Mouse (Mus musculus) kidney, embryonic 14.5 days (tissue): ENCODE data around the gene Nppb. TPM values are rescaled to one million over a fixed set of nuclear protein-coding genes. Genes with fewer than 3 reads are reported as not detected.
A peak's percentile ranks its signal among the peaks of the same experiment; 100 is the strongest.

Experiments
- ATAC-seq: fragments of 200-750 bp; cut with Nextera tagmentation; 2 replicates; pipeline ENCODE4 v1.8.0; 2017; ENCODE audit warnings: moderate number of reproducible peaks, mild to moderate bottlenecking, moderate TSS enrichment, moderate library complexity; ENCODE audit not compliant: low FRiP score, low TSS enrichment
- H3K27ac ChIP-seq: fragments of 300-500 bp; sonication (generic); 2 replicates; pipeline ENCODE4 v1.5.1; 2014; ENCODE audit warnings: low read depth, mild to moderate bottlenecking, low read length, moderate library complexity, mixed read lengths
- H3K27me3 ChIP-seq: fragments of 300-500 bp; sonication (generic); 2 replicates; pipeline ENCODE4 v1.6.1; 2014; ENCODE audit warnings: mild to moderate bottlenecking, low read length; ENCODE audit not compliant: control insufficient read depth, insufficient read depth
- H3K36me3 ChIP-seq: fragments of 300-500 bp; sonication (generic); 2 replicates; pipeline ENCODE4 v1.6.1; 2014; ENCODE audit warnings: low read length, mixed read lengths; ENCODE audit not compliant: control insufficient read depth, insufficient read depth
- H3K4me1 ChIP-seq: fragments of 300-500 bp; sonication (generic); 2 replicates; pipeline ENCODE4 v1.6.1; 2014; ENCODE audit warnings: low read length, mixed read lengths; ENCODE audit not compliant: control insufficient read depth, insufficient read depth
- H3K4me2 ChIP-seq: fragments of 300-500 bp; sonication (generic); replicated peaks from 2 replicates; pipeline ENCODE4 v1.6.1; 2014; ENCODE audit warnings: low read depth, mild to moderate bottlenecking, low read length
- H3K4me3 ChIP-seq: fragments of 300-500 bp; sonication (generic); 2 replicates; pipeline ENCODE4 v1.5.1; 2014; ENCODE audit warnings: mild to moderate bottlenecking, low read length
- H3K9ac ChIP-seq: fragments of 300-500 bp; sonication (generic); 2 replicates; pipeline ENCODE4 v1.6.1; 2014; ENCODE audit warnings: low read depth, mild to moderate bottlenecking, low read length, moderate library complexity
- H3K9me3 ChIP-seq: fragments of 300-500 bp; sonication (generic); 2 replicates; pipeline ENCODE4 v1.6.1; 2016; ENCODE audit warnings: low read length; ENCODE audit not compliant: control insufficient read depth
- whole genome bisulfite sequencing: fragments of 180-500 bp; shearing (Covaris S2); extraction: QIAGEN DNeasy Blood & Tissue Kit; methylation state at CpG from one replicate; pipeline ENCODE4 v1.1.7; 2014; 5-methylcytosine and 5-hydroxymethylcytosine counted together
- polyA plus RNA-seq: library from polyadenylated mRNA; unstranded; fragments of >200 nt; fragmentation: Nextera tagmentation; extraction: Ambion mirVana; gene quantifications from 2 replicates; pipeline ENCODE4 v1.2.1, GENCODE M21; 2014

Gene Nppb
- polyA plus RNA-seq, 1 experiment from 2014 or later, result not detected

GRCm38 (mm10) chr4:147941045-147942020 lies 44.3 kb upstream of the Nppb start:
- H3K36me3 ChIP-seq, result peaks cover 24% of the 10 kb centered on the region
- peak overlapping the region; percentile 99 for H3K4me2 ChIP-seq
- WGBS, result 8% methylated on average over 59 of the region's 88 CpGs
- peaks cover 31% of the 10 kb centered on the region for H3K4me1 ChIP-seq
- peak overlapping the region; percentile 76; the same call in 1 of the 2 replicates for H3K27ac ChIP-seq
- H3K9me3 ChIP-seq, result no peaks in the 10 kb centered on the region
- no peaks in the 10 kb centered on the region for H3K27me3 ChIP-seq
- ATAC-seq, result peak; percentile 46
- H3K4me3 ChIP-seq, result peak overlapping the region; percentile 89
- H3K9ac ChIP-seq, result peak overlapping the region; percentile 85

- WGBS, result 100% methylated on average over 1 of the region's 1 CpGs
- Histone ChIP-seq H3K4me1 (peaks cover 21% of the 10 kb centered on the region), H3K9ac (no peak overlapping the region), H3K4me3 (no peak overlapping the region), H3K9me3 (no peaks in the 10 kb centered on the region), H3K4me2 (no peak overlapping the region), H3K27me3 (no peaks in the 10 kb centered on the region), H3K36me3 (peaks cover 38% of the 10 kb centered on the region), H3K27ac (no peak overlapping the region)
- no peak for ATAC-seq
These were observed 42.6 kb upstream of the Nppb start for GRCm38 (mm10) chr4:147943005-147943404.

- Histone ChIP-seq H3K4me2 (no peak overlapping the region), H3K4me3 (no peak overlapping the region), H3K9ac (no peak overlapping the region), H3K4me1 (peaks cover 4% of the 10 kb centered on the region; the same call in 1 of the 2 replicates), H3K27me3 (no peaks in the 10 kb centered on the region), H3K27ac (no peak overlapping the region), H3K9me3 (no peaks in the 10 kb centered on the region), H3K36me3 (peaks cover 38% of the 10 kb centered on the region)
- WGBS, result 88% methylated on average over 2 of the region's 2 CpGs
- no peak for ATAC-seq
These were observed 38.1 kb upstream of the Nppb start for GRCm38 (mm10) chr4:147947511-147947910.

GRCm38 (mm10) chr4:147953590-147953989 lies 32.0 kb upstream of the Nppb start:
- no peaks in the 10 kb centered on the region for H3K9me3 ChIP-seq
- ATAC-seq, result no peak
- WGBS, result 13% methylated on average over 4 of the region's 4 CpGs
- no peaks in the 10 kb centered on the region for H3K27me3 ChIP-seq
- H3K4me3 ChIP-seq, result no peak overlapping the region
- H3K36me3 ChIP-seq, result no peaks in the 10 kb centered on the region; the same call in 1 of the 2 replicates
- no peak overlapping the region for H3K27ac ChIP-seq
- H3K9ac ChIP-seq, result no peak overlapping the region
- no peaks in the 10 kb centered on the region for H3K4me1 ChIP-seq
- H3K4me2 ChIP-seq, result no peak overlapping the region

GRCm38 (mm10) chr4:147957141-147957540 lies 28.4 kb upstream of the Nppb start:
- 39% methylated on average over 11 of the region's 11 CpGs for WGBS
- Histone ChIP-seq H3K27me3 (no peaks in the 10 kb centered on the region), H3K27ac (no peak overlapping the region), H3K4me2 (no peak overlapping the region), H3K4me1 (no peaks in the 10 kb centered on the region), H3K36me3 (no peaks in the 10 kb centered on the region), H3K9me3 (no peaks in the 10 kb centered on the region), H3K4me3 (no peak overlapping the region), H3K9ac (no peak overlapping the region)
- ATAC-seq, result no peak

- Histone ChIP-seq H3K9me3 (no peaks in the 10 kb centered on the region), H3K36me3 (no peaks in the 10 kb centered on the region), H3K4me3 (no peak overlapping the region), H3K4me2 (no peak overlapping the region), H3K4me1 (no peaks in the 10 kb centered on the region), H3K9ac (no peak overlapping the region), H3K27ac (no peak overlapping the region), H3K27me3 (no peaks in the 10 kb centered on the region)
- ATAC-seq, result peak; percentile 39; the same call in 1 of the 2 replicates
- 40% methylated on average over 6 of the region's 6 CpGs for WGBS
These were observed 25.4 kb upstream of the Nppb start for GRCm38 (mm10) chr4:147959881-147960831.

GRCm38 (mm10) chr4:147962781-147963180 lies 22.8 kb upstream of the Nppb start:
- Histone ChIP-seq H3K27me3 (no peaks in the 10 kb centered on the region), H3K27ac (no peak overlapping the region), H3K4me3 (no peak overlapping the region), H3K9ac (no peak overlapping the region), H3K4me1 (no peaks in the 10 kb centered on the region), H3K4me2 (no peak overlapping the region), H3K36me3 (no peaks in the 10 kb centered on the region), H3K9me3 (no peaks in the 10 kb centered on the region)
- no peak for ATAC-seq
- 48% methylated on average over 6 of the region's 6 CpGs for WGBS

- Histone ChIP-seq H3K27me3 (no peaks in the 10 kb centered on the region), H3K9ac (no peak overlapping the region), H3K4me3 (no peak overlapping the region), H3K9me3 (no peaks in the 10 kb centered on the region), H3K27ac (no peak overlapping the region), H3K4me2 (no peak overlapping the region), H3K36me3 (no peaks in the 10 kb centered on the region), H3K4me1 (no peaks in the 10 kb centered on the region)
- no peak for ATAC-seq
- WGBS, result 77% methylated on average over 15 of the region's 15 CpGs
These were observed 22.0 kb upstream of the Nppb start for GRCm38 (mm10) chr4:147963623-147964022.
